Mouse (Mus musculus) midbrain, postnatal 0 days (tissue): ENCODE data around the gene Spaca3. TPM values are rescaled to one million over a fixed set of nuclear protein-coding genes. Genes with fewer than 3 reads are reported as not detected.

Experiments used
- ATAC-seq: fragments of 200-750 bp; cut with Nextera tagmentation; 2 replicates; pipeline ENCODE4 v1.8.0; 2017; ENCODE audit warnings: moderate number of reproducible peaks, mild to moderate bottlenecking, moderate TSS enrichment, moderate library complexity; ENCODE audit not compliant: low FRiP score
- DNase-seq: peaks from one replicate; pipeline ENCODE4 v3.0.0-alpha.2; 2015; ENCODE audit warnings: low spot score
- H3K27ac ChIP-seq: fragments of 300-500 bp; sonication (generic); 2 replicates; pipeline ENCODE4 v1.5.1; 2014; ENCODE audit warnings: low read depth, mild to moderate bottlenecking, low read length, mixed read lengths
- H3K27me3 ChIP-seq: fragments of 300-500 bp; sonication (generic); 2 replicates; pipeline ENCODE4 v1.6.1; 2014; ENCODE audit warnings: low read length, control low read depth, mixed read lengths; ENCODE audit not compliant: insufficient read depth
- H3K36me3 ChIP-seq: fragments of 300-500 bp; sonication (generic); 2 replicates; pipeline ENCODE4 v1.6.1; 2014; ENCODE audit warnings: low read length, control low read depth, mixed read lengths; ENCODE audit not compliant: insufficient read depth
- H3K4me1 ChIP-seq: fragments of 300-500 bp; sonication (generic); 2 replicates; pipeline ENCODE4 v1.6.1; 2014; ENCODE audit warnings: mild to moderate bottlenecking, control low read depth, antibody characterized with exemption, low read length, mixed read lengths; ENCODE audit not compliant: insufficient read depth
- H3K4me2 ChIP-seq: fragments of 300-500 bp; sonication (generic); 2 replicates; pipeline ENCODE4 v1.6.1; 2014; ENCODE audit warnings: low read depth, mild to moderate bottlenecking, low read length, mixed read lengths; ENCODE audit not compliant: poor library complexity, severe bottlenecking
- H3K4me3 ChIP-seq: fragments of 300-500 bp; sonication (generic); 2 replicates; pipeline ENCODE4 v1.5.1; 2014; ENCODE audit warnings: low read depth, mild to moderate bottlenecking, low read length, moderate library complexity
- H3K9ac ChIP-seq: fragments of 300-500 bp; sonication (generic); replicated peaks from 2 replicates; pipeline ENCODE4 v1.6.1; 2014; ENCODE audit warnings: mild to moderate bottlenecking, low read length, moderate library complexity, mixed read lengths; ENCODE audit not compliant: poor library complexity, severe bottlenecking
- H3K9me3 ChIP-seq: fragments of 300-500 bp; sonication (generic); 2 replicates; pipeline ENCODE4 v1.6.1; 2016; ENCODE audit warnings: low read length, control low read depth
- CTCF ChIP-seq: IDR thresholded peaks from 2 replicates; pipeline ENCODE4 v1.5.1; 2016; ENCODE audit warnings: antibody characterized with exemption, mild to moderate bottlenecking
- WGBS: fragments of 180-500 bp; shearing (Covaris S2); extraction: QIAGEN DNeasy Blood & Tissue Kit; methylation state at CpG from one replicate; pipeline ENCODE4 v1.1.7; 2014; 5-methylcytosine and 5-hydroxymethylcytosine counted together
- polyA plus RNA-seq: library from polyadenylated mRNA; unstranded; fragments of >200 nt; fragmentation: Nextera tagmentation; extraction: Ambion mirVana; gene quantifications from 2 replicates; pipeline ENCODE4 v1.2.1, GENCODE M21; 2015
- total RNA-seq: library from RNA; depleted of rRNA; stranded (reverse); fragments of >200 nt; gene quantifications from 2 replicates; pipeline ENCODE4 v1.2.3, GENCODE M21; 2014

The Spaca3 gene
- total and polyA plus RNA-seq, 2 experiments from 2014 or later = not detected

GRCm38 (mm10) chr11:80838724-80839123 is 19.4 kb upstream of the Spaca3 start:
- WGBS = 84% methylated on average over 1 of the region's 1 CpGs
- Histone ChIP-seq H3K4me3 (no peak overlapping the region), H3K9ac (no peak overlapping the region), H3K27ac (no peak overlapping the region), H3K27me3 (no peaks in the 10 kb centered on the region), H3K36me3 (no peaks in the 10 kb centered on the region), H3K4me1 (no peaks in the 10 kb centered on the region), H3K9me3 (no peaks in the 10 kb centered on the region), H3K4me2 (no peak overlapping the region)
- DNase-seq (no peak), ATAC-seq (no peak)
- TF ChIP-seq CTCF = peak; percentile 50

- Histone ChIP-seq H3K27ac (no peak overlapping the region), H3K27me3 (no peaks in the 10 kb centered on the region), H3K36me3 (no peaks in the 10 kb centered on the region), H3K4me2 (no peak overlapping the region), H3K4me3 (no peak overlapping the region), H3K9ac (no peak overlapping the region), H3K4me1 (no peaks in the 10 kb centered on the region), H3K9me3 (no peaks in the 10 kb centered on the region)
- no peak for TF ChIP-seq CTCF
- no peak for ATAC-seq
- WGBS = 85% methylated on average over 2 of the region's 2 CpGs
- no peak for DNase-seq
Measured at GRCm38 (mm10) chr11:80843435-80843834, 14.7 kb upstream of the Spaca3 start.

DNA sequence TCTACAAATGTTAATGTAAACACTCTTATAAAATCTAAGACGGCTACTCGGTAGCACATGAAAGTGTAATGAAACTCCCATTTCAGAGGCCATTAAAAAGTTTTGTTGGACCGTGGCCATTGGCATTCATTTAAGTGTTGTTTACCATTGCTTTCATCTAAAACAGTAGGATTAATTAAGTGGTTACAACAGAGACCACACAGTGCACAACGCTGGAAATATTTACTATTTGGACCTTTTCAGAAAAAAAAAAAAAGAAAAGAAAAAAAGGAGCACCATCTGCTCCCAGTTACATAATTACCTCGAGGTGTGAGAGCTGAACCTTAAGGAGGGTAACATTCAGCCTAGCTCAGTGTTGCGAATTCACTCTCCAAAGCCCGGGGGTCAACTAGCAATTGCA is 12.7 kb upstream of the Spaca3 start:
- 64% methylated on average over 7 of the region's 7 CpGs for WGBS
- Histone ChIP-seq H3K4me3 (no peak overlapping the region), H3K9me3 (no peaks in the 10 kb centered on the region), H3K9ac (no peak overlapping the region), H3K4me2 (no peak overlapping the region), H3K27ac (no peak overlapping the region), H3K36me3 (no peaks in the 10 kb centered on the region), H3K27me3 (no peaks in the 10 kb centered on the region), H3K4me1 (no peaks in the 10 kb centered on the region)
- no peak for TF ChIP-seq CTCF
- ATAC-seq = no peak
- DNase-seq = no peak

GRCm38 (mm10) chr11:80846115-80846514 is 12.1 kb upstream of the Spaca3 start:
- DNase-seq (no peak), ATAC-seq (no peak)
- 60% methylated on average over 3 of the region's 3 CpGs for WGBS
- TF ChIP-seq CTCF = no peak
- Histone ChIP-seq H3K9me3 (no peaks in the 10 kb centered on the region), H3K4me3 (no peak overlapping the region), H3K4me2 (no peak overlapping the region), H3K9ac (no peak overlapping the region), H3K4me1 (no peaks in the 10 kb centered on the region), H3K27ac (no peak overlapping the region), H3K27me3 (no peaks in the 10 kb centered on the region), H3K36me3 (no peaks in the 10 kb centered on the region)

GRCm38 (mm10) chr11:80848131-80848530 is 10.0 kb upstream of the Spaca3 start:
- DNase-seq (no peak), ATAC-seq (no peak)
- Histone ChIP-seq H3K27me3 (no peaks in the 10 kb centered on the region), H3K9ac (no peak overlapping the region), H3K9me3 (no peaks in the 10 kb centered on the region), H3K4me2 (no peak overlapping the region), H3K36me3 (no peaks in the 10 kb centered on the region), H3K27ac (no peak overlapping the region), H3K4me3 (no peak overlapping the region), H3K4me1 (no peaks in the 10 kb centered on the region; the same call in 1 of the 2 replicates)
- 44% methylated on average over 5 of the region's 5 CpGs for WGBS
- no peak for TF ChIP-seq CTCF

DNA sequence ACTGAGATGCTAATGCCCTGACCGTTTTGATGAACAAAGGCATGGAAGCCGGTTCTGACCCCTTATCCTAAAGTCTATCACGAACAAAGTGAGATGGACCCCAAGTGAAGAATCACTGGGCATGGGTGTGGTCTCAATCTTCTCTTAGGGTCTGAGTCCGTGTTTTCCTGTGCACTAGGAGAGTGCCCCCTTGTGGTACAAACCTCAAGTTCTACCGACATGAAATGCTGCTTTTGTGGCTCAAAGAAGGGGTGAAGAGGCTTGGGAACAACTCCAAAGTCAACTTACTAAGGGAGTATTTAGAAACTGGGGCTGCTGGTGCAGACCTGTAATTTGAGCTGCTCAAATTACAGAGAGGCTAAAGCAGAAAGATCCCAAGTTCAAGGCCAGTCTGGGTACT is 6.3 kb upstream of the Spaca3 start:
- ATAC-seq (no peak), DNase-seq (no peak)
- Histone ChIP-seq H3K27me3 (no peaks in the 10 kb centered on the region), H3K9me3 (no peaks in the 10 kb centered on the region), H3K27ac (no peak overlapping the region), H3K4me2 (no peak overlapping the region), H3K9ac (no peak overlapping the region), H3K4me1 (no peaks in the 10 kb centered on the region; the same call in 1 of the 2 replicates), H3K36me3 (no peaks in the 10 kb centered on the region), H3K4me3 (no peak overlapping the region)
- 49% methylated on average over 5 of the region's 5 CpGs for WGBS
- peak; percentile 50 for TF ChIP-seq CTCF
